Mouse (Mus musculus) brain, embryonic 14.5 days (tissue): ENCODE results near the gene Ufl1.

Source experiments
- CTCF ChIP-seq: fragments of 200-500 bp; IDR thresholded peaks from 2 replicates; pipeline ENCODE4 v1.5.1; 2012; ENCODE audit warnings: inconsistent platforms, mild to moderate bottlenecking, moderate library complexity, borderline replicate concordance; ENCODE audit not compliant: insufficient read depth, insufficient read length; ENCODE audit errors: extremely low read depth
- POLR2A ChIP-seq: fragments of 200-500 bp; IDR thresholded peaks from 2 replicates; pipeline ENCODE4 v1.6.1; 2012; ENCODE audit warnings: mild to moderate bottlenecking, inconsistent platforms, borderline replicate concordance; ENCODE audit not compliant: poor library complexity, insufficient read depth, insufficient read length, severe bottlenecking; ENCODE audit errors: extremely low read depth

- no peak for TF ChIP-seq CTCF
- TF ChIP-seq POLR2A: no peak
Observed at GRCm38 (mm10) chr4:25232546-25232945, 49.1 kb downstream of the Ufl1 start.
